Mouse (Mus musculus) kidney, embryonic 16.5 days (tissue): ENCODE results near the gene Tnfrsf4. TPM values are rescaled to one million over a fixed set of nuclear protein-coding genes. Genes with fewer than 3 reads are reported as not detected.

Experiments
- ATAC-seq: fragments of 200-750 bp; cut with Nextera tagmentation; 2 replicates; pipeline ENCODE4 v1.8.0; 2017; ENCODE audit warnings: moderate TSS enrichment; ENCODE audit not compliant: low FRiP score, low TSS enrichment
- H3K27ac ChIP-seq: fragments of 300-500 bp; sonication (generic); 2 replicates; pipeline ENCODE4 v1.5.1; 2014; ENCODE audit warnings: low read length
- H3K27me3 ChIP-seq: fragments of 300-500 bp; sonication (generic); 2 replicates; pipeline ENCODE4 v1.6.1; 2014; ENCODE audit warnings: low read length, control low read depth, mixed read lengths; ENCODE audit not compliant: insufficient read depth
- H3K36me3 ChIP-seq: fragments of 300-500 bp; sonication (generic); 2 replicates; pipeline ENCODE4 v1.6.1; 2014; ENCODE audit warnings: low read length, control low read depth, mixed read lengths; ENCODE audit not compliant: insufficient read depth
- H3K4me1 ChIP-seq: fragments of 300-500 bp; sonication (generic); 2 replicates; pipeline ENCODE4 v1.6.1; 2014; ENCODE audit warnings: low read length, control low read depth, mixed read lengths; ENCODE audit not compliant: insufficient read depth
- H3K4me2 ChIP-seq: fragments of 300-500 bp; sonication (generic); replicated peaks from 2 replicates; pipeline ENCODE4 v1.6.1; 2014; ENCODE audit warnings: low read depth, low read length
- H3K4me3 ChIP-seq: fragments of 300-500 bp; sonication (generic); 2 replicates; pipeline ENCODE4 v1.5.1; 2014; ENCODE audit warnings: mild to moderate bottlenecking, low read length
- H3K9ac ChIP-seq: fragments of 300-500 bp; sonication (generic); replicated peaks from 2 replicates; pipeline ENCODE4 v1.6.1; 2014; ENCODE audit warnings: low read length
- H3K9me3 ChIP-seq: fragments of 300-500 bp; sonication (generic); 2 replicates; pipeline ENCODE4 v1.6.1; 2016; ENCODE audit warnings: low read length, control low read depth
- WGBS: fragments of 180-500 bp; shearing (Covaris S2); extraction: QIAGEN DNeasy Blood & Tissue Kit; methylation state at CpG from one replicate; pipeline ENCODE4 v1.1.7; 2014; 5-methylcytosine and 5-hydroxymethylcytosine counted together
- polyA plus RNA-seq: library from polyadenylated mRNA; unstranded; fragments of >200 nt; fragmentation: Nextera tagmentation; extraction: Ambion mirVana; gene quantifications from 2 replicates; pipeline ENCODE4 v1.2.1, GENCODE M21; 2015

Gene Tnfrsf4
- polyA plus RNA-seq = 0.90 and 1.2 TPM in 2 replicates

DNA sequence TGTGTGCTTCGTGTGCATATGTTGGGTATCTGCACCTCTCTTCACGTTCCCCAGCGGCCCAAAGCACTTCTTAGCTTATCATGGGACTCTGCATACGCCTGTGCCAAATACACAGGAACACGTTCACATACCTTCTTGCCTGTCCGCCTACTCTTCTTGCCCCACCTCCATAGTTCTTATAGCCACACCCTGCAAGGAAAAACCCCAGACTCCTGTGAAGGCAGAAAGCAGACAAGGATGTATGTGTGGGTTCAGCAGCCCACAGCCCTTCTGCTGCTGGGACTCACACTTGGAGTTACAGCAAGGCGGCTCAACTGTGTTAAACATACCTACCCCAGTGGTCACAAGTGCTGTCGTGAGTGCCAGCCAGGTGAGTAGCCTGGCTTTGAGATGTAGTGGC lies at the start of gene Tnfrsf4:
Tnfrsf4 (plus strand) TSS at position 207 of the 400 bp plus-strand sequence.
- Histone ChIP-seq H3K9ac (no peak within 1 kb of the TSS), H3K4me2 (no peak within 1 kb of the TSS), H3K36me3 (peaks cover 43% of the 10 kb centered on the region), H3K4me3 (no peak within 1 kb of the TSS), H3K27ac (no peak within 1 kb of the TSS), H3K27me3 (no peaks in the 10 kb centered on the region), H3K9me3 (no peaks in the 10 kb centered on the region), H3K4me1 (no peaks in the 10 kb centered on the region)
- 80% methylated on average over 8 of the region's 8 CpGs for whole genome bisulfite sequencing
- no peak for ATAC-seq

DNA sequence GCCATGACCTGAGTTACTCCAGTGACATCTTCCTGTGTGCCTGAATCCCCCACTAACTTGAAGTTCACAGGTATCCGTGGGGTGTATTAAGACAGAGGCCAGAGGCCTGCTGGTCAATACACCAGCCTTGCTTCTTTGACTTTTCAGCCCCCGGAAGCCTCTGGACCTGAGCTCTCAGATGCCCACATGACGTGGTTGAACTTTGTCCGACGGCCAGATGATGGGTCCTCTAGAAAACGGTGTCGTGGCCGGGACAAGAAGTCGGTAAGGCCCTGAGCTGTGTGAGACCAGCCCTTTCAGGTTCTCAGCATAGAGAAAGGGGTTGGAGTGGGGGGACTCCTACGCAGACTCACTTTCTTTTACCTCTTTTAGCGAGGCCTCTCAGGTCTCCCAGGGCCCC lies 49.2 kb upstream of the Tnfrsf4 start:
- H3K4me1 ChIP-seq = peaks cover 34% of the 10 kb centered on the region
- H3K9me3 ChIP-seq = no peaks in the 10 kb centered on the region
- H3K27ac ChIP-seq = no peak overlapping the region
- 90% methylated on average over 11 of the region's 11 CpGs for WGBS
- no peak for ATAC-seq
- peaks cover 26% of the 10 kb centered on the region for H3K36me3 ChIP-seq
- no peak overlapping the region for H3K4me3 ChIP-seq
- H3K27me3 ChIP-seq = no peaks in the 10 kb centered on the region
- H3K9ac ChIP-seq = no peak overlapping the region
- no peak overlapping the region for H3K4me2 ChIP-seq

DNA sequence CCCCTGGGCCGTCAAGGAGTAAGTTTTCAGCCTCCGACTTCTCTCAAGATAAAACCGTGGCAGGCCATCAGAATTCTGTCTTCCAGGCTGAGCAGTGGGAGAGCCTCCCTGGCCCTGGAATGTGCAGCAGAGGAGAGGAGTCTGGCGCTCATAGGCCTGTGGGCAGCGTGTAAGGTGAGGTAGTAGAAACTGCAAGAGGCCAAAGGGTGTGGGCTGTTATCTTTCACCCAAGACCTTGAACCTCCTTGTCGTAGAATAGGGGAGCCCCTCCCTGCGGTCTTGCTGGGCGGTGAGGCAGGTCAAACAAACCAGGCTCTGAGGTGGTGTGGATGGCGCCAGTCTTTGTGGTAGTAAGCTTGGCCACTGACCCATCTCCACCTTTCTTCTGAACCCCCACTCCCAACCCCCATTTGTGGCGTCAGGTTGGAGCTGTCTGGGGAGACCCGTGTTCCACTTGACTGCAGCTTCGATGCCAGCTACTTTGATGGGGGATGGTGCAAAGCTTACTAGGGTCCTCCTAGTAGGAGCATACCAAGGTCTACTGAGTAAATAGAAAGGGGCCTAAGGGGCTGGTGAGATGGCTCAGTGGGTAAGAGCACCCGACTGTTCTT lies 44.5 kb upstream of the Tnfrsf4 start:
- Histone ChIP-seq H3K27ac (peak overlapping the region; percentile 82), H3K27me3 (no peaks in the 10 kb centered on the region), H3K4me2 (0 out of 2 replicates have a peak overlapping the region, but pooled peaks have one; percentile 2), H3K9ac (peak overlapping the region; percentile 20; the same call in 1 of the 2 replicates), H3K9me3 (no peaks in the 10 kb centered on the region), H3K36me3 (peaks cover 23% of the 10 kb centered on the region), H3K4me1 (peaks cover 35% of the 10 kb centered on the region), H3K4me3 (no peak overlapping the region)
- 38% methylated on average over 13 of the region's 13 CpGs for WGBS
- peak; percentile 82 for ATAC-seq

DNA sequence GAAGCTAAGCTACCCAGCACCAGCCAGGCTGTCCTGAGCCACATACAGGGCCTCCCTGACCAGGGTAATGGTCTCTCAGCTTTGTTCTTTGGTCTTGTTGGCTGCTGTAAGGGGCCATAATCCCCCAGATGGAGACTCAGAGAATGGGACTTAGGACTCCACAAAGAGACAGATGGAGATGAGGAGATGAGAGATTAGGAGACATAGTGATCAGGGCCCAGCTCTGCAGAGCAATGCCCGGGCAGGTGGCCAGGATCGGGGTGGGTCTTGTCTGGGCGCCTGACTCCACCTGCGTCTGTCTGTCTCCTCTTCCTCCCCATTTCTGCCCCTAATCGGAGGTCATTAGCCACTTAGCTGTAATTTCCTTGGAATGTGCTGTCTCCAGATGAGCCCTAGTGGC lies 43.4 kb upstream of the Tnfrsf4 start:
- no peaks in the 10 kb centered on the region for H3K27me3 ChIP-seq
- peak overlapping the region; percentile 76; the same call in 1 of the 2 replicates for H3K27ac ChIP-seq
- H3K9ac ChIP-seq = no peak overlapping the region
- no peak overlapping the region for H3K4me3 ChIP-seq
- H3K4me1 ChIP-seq = peaks cover 35% of the 10 kb centered on the region
- WGBS = 69% methylated on average over 5 of the region's 5 CpGs
- H3K36me3 ChIP-seq = peaks cover 15% of the 10 kb centered on the region
- no peak overlapping the region for H3K4me2 ChIP-seq
- no peaks in the 10 kb centered on the region for H3K9me3 ChIP-seq
- ATAC-seq = no peak

DNA sequence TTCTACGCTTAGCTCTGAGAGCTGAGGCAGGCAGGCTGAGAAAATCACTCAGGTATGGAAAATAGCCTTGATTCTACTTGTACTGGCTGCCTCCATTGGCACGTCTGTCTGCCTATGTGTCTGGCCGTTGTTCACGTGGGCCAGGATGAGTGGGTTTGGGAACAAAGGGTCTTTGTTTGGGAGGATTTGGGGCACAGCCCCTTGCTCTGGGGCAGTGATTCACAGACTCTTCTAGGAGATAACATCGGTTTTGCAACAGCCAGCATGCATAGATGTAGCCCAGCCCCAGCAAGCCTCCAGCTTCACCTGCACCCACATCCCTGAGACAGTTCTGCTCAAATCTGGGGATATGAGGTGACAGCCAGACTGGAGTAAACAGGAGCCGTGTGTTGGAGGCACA lies 41.0 kb upstream of the Tnfrsf4 start:
- H3K9me3 ChIP-seq = 0 out of 2 replicates have a peak, but pooled peaks cover 4% of the 10 kb centered on the region
- H3K9ac ChIP-seq = no peak overlapping the region
- H3K4me2 ChIP-seq = no peak overlapping the region
- peak overlapping the region; percentile 44 for H3K27ac ChIP-seq
- no peaks in the 10 kb centered on the region for H3K27me3 ChIP-seq
- no peak overlapping the region for H3K4me3 ChIP-seq
- no peak for ATAC-seq
- no peaks in the 10 kb centered on the region for H3K36me3 ChIP-seq
- 51% methylated on average over 6 of the region's 6 CpGs for WGBS
- H3K4me1 ChIP-seq = peaks cover 35% of the 10 kb centered on the region

DNA sequence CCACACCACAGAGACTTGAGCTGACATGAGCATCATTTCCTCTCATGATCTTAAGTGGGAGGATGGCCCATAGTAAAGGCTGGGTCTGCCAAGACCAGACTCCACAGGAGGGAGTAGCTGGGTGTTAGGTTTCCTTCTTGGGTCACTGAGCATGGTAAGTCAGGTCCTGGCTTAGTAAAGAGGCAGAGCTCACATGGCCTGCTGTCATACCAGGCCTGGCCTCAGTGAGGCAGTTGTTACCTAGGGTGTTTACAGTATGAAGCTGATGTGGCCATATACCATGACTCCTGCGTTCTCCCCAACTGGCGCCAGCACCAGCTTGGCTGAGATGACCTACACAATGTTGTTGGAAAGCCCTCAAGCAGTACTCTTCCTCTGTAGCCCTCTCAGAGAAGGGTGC lies 40.4 kb upstream of the Tnfrsf4 start:
- H3K27me3 ChIP-seq = no peaks in the 10 kb centered on the region
- H3K9ac ChIP-seq = no peak overlapping the region
- H3K27ac ChIP-seq = peak overlapping the region; percentile 44
- 39% methylated on average over 2 of the region's 2 CpGs for WGBS
- 0 out of 2 replicates have a peak, but pooled peaks cover 4% of the 10 kb centered on the region for H3K9me3 ChIP-seq
- H3K4me1 ChIP-seq = peaks cover 35% of the 10 kb centered on the region
- no peaks in the 10 kb centered on the region for H3K36me3 ChIP-seq
- no peak overlapping the region for H3K4me3 ChIP-seq
- ATAC-seq = peak; percentile 79
- no peak overlapping the region for H3K4me2 ChIP-seq

DNA sequence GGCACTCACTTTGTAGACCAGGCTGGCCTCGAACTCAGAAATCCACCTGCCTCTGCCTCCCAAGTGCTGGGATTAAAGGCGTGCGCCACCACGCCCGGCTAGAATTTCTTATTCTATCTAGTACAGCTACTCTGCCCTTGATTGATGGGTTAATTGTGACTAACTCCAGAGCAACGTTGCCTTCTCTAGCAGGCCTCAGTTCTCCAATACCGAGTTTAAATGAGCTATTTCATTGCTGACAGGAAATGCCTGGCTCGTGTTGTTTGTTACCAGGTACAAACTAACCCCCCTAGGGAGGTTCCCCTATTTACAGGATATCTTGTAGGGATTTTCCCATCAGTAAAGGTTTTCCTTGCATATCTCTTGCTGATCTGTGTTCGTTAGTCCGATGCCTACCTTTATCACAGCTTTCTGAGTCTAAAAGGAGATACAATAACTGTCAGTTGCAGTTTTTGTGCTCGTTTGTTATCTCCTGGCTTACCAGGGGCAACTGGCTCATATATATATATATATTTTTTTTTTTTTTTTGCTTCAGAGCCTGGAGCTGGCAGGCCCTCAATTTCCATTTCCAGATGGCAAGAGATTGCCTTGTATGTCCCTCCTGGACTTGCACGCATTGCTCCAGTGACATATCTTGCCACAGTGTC lies 32.1 kb upstream of the Tnfrsf4 start:
- Histone ChIP-seq H3K27me3 (no peaks in the 10 kb centered on the region), H3K36me3 (no peaks in the 10 kb centered on the region), H3K4me2 (no peak overlapping the region), H3K4me3 (no peak overlapping the region), H3K9ac (no peak overlapping the region), H3K9me3 (0 out of 2 replicates have a peak, but pooled peaks cover 4% of the 10 kb centered on the region), H3K27ac (no peak overlapping the region), H3K4me1 (no peaks in the 10 kb centered on the region)
- no peak for ATAC-seq
- 79% methylated on average over 12 of the region's 12 CpGs for WGBS

DNA sequence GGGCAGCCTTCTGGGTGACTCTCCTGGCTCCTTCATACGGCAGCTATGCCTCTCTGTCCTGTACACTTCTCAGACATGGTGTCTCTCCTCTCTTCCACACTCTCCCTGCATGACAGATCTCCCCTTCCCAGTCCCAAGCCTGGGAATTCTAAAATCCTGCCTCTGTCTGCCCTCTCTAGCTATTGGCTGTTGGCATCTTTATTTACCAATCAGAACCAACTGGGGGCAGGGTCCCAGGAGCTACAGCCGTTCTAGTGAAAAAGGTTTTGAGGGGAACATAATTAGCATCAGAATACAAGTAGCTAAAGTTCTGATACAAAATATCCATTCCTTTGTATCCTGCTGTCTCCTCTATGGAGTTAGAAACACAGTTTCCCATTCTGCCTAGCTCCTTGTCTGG lies 29.9 kb upstream of the Tnfrsf4 start:
- no peak for ATAC-seq
- Histone ChIP-seq H3K4me1 (no peaks in the 10 kb centered on the region), H3K4me3 (no peak overlapping the region), H3K27ac (no peak overlapping the region), H3K27me3 (no peaks in the 10 kb centered on the region), H3K9ac (no peak overlapping the region), H3K9me3 (no peaks in the 10 kb centered on the region), H3K36me3 (no peaks in the 10 kb centered on the region), H3K4me2 (no peak overlapping the region)
- 10% methylated on average over 2 of the region's 2 CpGs for whole genome bisulfite sequencing

DNA sequence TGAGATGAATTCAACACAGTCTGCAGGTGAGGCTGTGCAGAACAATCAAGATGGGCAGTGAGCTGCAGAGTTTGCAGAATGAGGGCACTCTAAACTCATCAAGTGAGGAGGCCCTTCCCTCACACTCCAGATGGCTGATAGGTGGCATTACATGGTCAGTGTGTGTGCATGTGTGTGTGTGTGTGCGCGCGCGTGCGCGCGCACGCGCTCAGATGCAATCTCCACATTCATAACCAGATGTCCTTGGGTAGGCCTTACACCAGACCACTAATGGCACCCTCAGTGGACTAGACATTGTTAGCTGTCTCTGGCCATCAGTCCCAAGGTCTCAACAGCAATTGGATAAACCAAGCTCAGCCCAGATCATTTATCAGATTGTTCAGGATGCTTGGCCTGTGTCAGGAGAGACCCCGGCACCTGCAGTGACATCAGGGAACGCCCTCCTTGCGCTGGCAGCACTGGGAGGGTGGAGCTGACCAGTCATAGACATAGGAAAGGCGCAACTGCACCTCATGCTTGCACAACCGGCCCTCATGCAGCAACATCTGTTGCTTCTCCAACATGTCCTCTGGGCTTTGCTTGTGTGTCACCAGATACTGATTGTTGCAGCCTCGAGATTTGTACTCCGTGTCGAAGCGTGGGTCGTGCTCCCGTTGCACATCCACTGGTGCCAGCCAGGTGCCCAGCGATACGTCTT lies 22.3 kb upstream of the Tnfrsf4 start:
- peak overlapping the region; percentile 99 for H3K4me2 ChIP-seq
- H3K4me3 ChIP-seq = peak overlapping the region; percentile 69
- peak overlapping the region; percentile 94 for H3K9ac ChIP-seq
- peaks cover 24% of the 10 kb centered on the region for H3K4me1 ChIP-seq
- WGBS = 87% methylated on average over 22 of the region's 22 CpGs
- H3K27ac ChIP-seq = peak overlapping the region; percentile 96
- no peaks in the 10 kb centered on the region for H3K9me3 ChIP-seq
- no peaks in the 10 kb centered on the region for H3K27me3 ChIP-seq
- no peak for ATAC-seq
- H3K36me3 ChIP-seq = peaks cover 12% of the 10 kb centered on the region

DNA sequence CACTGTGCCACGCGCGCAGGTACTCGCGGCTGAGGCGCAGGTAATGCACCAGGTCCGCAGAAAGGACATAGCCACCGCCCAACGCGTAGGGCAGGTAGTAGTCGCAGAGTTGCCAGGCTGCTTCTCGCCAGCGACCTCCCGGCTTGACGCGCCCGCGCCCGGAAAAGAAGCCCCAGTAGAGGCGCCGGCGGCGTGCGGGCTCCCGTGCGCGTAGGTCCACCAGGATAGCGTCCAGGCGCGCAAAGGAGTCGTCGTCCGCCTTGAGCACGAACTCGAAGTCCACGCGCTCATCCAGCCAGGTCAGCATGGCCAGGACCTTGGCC lies 21.8 kb upstream of the Tnfrsf4 start:
- H3K9ac ChIP-seq = peak overlapping the region; percentile 94
- H3K36me3 ChIP-seq = peaks cover 15% of the 10 kb centered on the region
- peak overlapping the region; percentile 99 for H3K4me2 ChIP-seq
- 27% methylated on average over 37 of the region's 37 CpGs for WGBS
- peaks cover 24% of the 10 kb centered on the region for H3K4me1 ChIP-seq
- no peaks in the 10 kb centered on the region for H3K27me3 ChIP-seq
- no peaks in the 10 kb centered on the region for H3K9me3 ChIP-seq
- ATAC-seq = peak; percentile 3; the same call in 1 of the 2 replicates
- peak overlapping the region; percentile 69 for H3K4me3 ChIP-seq
- peak overlapping the region; percentile 96 for H3K27ac ChIP-seq
